Mouse (Mus musculus) gastrocnemius, postnatal 14 days (tissue): Measurements from ENCODE around the gene Dnase1l1. TPM values are rescaled to one million over a fixed set of nuclear protein-coding genes. Genes with fewer than 3 reads are reported as not detected.

Source experiments
- microRNA-seq, 2 experiments: library from miRNA; unstranded; fragments of <30 nt; microRNA quantifications; one replicate each; pipeline ENCODE4 v1.2.0; 2021
- total RNA-seq, 2 experiments: library from RNA; stranded (reverse); gene quantifications; 2 replicates each; pipeline ENCODE4 v1.2.3; 2021

The Dnase1l1 gene
- total RNA-seq, 2 experiments from 2014 or later: 79.6 to 82.4 TPM

Small RNA genes within 50 kb of the gene (microRNA-seq; reads per million reads assigned to microRNA genes)
- gene Mir7091 (1.0 to 1.6 reads per million in 2 experiments), gene Mir7092 (0 reads per million in 2 experiments)

Other genes with a start within 250 kb of the Dnase1l1 start
- gene Opn1mw, start 154.9 kb downstream of the Dnase1l1 start, total RNA-seq: not detected
- 10 to 100 TPM; 25.6 to 30.4 TPM for gene Mecp2, start 147.0 kb downstream of the Dnase1l1 start, total RNA-seq
- not detected for gene Tex28, start 114.5 kb downstream of the Dnase1l1 start, total RNA-seq
- not detected for gene Tktl1, start 105.1 kb downstream of the Dnase1l1 start, total RNA-seq
- gene Flna, start 32.5 kb downstream of the Dnase1l1 start, total RNA-seq: 10 to 100 TPM; 78.1 to 92.7 TPM
- gene Emd, start 27.6 kb downstream of the Dnase1l1 start, total RNA-seq: 10 to 100 TPM; 17.5 to 18.4 TPM
- gene Rpl10, start 11.5 kb downstream of the Dnase1l1 start, total RNA-seq: 100 to 1,000 TPM; 121 to 122 TPM
- gene Taz, start 425 bp downstream of the Dnase1l1 start, total RNA-seq: 10 to 100 TPM; 31.6 to 34.1 TPM
- gene Atp6ap1, start 14.8 kb upstream of the Dnase1l1 start, total RNA-seq: 10 to 100 TPM; 87.9 to 94.6 TPM
- gene Gdi1, start 22.7 kb upstream of the Dnase1l1 start, total RNA-seq: 10 to 100 TPM; 36.3 to 38.9 TPM
- gene Fam50a, start 30.7 kb upstream of the Dnase1l1 start, total RNA-seq: 10 to 100 TPM; 20.0 to 23.5 TPM
- 1 to 10 TPM; 1.6 TPM for gene Plxna3, start 46.7 kb upstream of the Dnase1l1 start, total RNA-seq
- 10 to 100 TPM; 36.1 to 36.3 TPM for gene Lage3, start 71.3 kb upstream of the Dnase1l1 start, total RNA-seq
- 10 to 100 TPM; 43.5 to 46.7 TPM for gene Ubl4a, start 90.9 kb upstream of the Dnase1l1 start, total RNA-seq
- gene Slc10a3, start 91.0 kb upstream of the Dnase1l1 start, total RNA-seq: 1 to 10 TPM; 3.9 to 4.1 TPM
- gene Fam3a, start 110.9 kb upstream of the Dnase1l1 start, total RNA-seq: 10 to 100 TPM; 14.1 to 17.7 TPM
- 10 to 100 TPM; 21.9 to 23.5 TPM for gene Ikbkg, start 111.0 kb upstream of the Dnase1l1 start, total RNA-seq
- gene G6pdx, start 146.9 kb upstream of the Dnase1l1 start, total RNA-seq: 1 to 10 TPM; 4.7 to 5.7 TPM
- gene Gm6880, start 199.1 kb upstream of the Dnase1l1 start, total RNA-seq: not detected